Mouse (Mus musculus) embryonic fibroblast, embryonic 13.5 days (primary cell): ENCODE data around the gene Gp1ba.

Experiments
- CTCF ChIP-seq: IDR thresholded peaks from 2 replicates; pipeline ENCODE4 v1.5.1; 2011; ENCODE audit warnings: mild to moderate bottlenecking, control low read depth, low read length, moderate library complexity, borderline replicate concordance; ENCODE audit not compliant: insufficient read depth
- POLR2A ChIP-seq: IDR thresholded peaks from 2 replicates; pipeline ENCODE4 v1.6.1; 2011; ENCODE audit warnings: low read depth, mild to moderate bottlenecking, control low read depth, low read length, moderate library complexity

- TF ChIP-seq CTCF = no peak
- TF ChIP-seq POLR2A = no peak
Measured at GRCm38 (mm10) chr11:70596094-70596493, 42.8 kb upstream of the Gp1ba start.
